Mouse (Mus musculus) embryo, embryonic 10.5 days (tissue): ENCODE data around the gene Msh2.
A peak's percentile ranks its signal among the peaks of the same experiment; 100 is the strongest.

Experiments used
- DNase-seq: peaks from one replicate; pipeline ENCODE4 v3.0.0-alpha.2; 2015; ENCODE audit warnings: low spot score

The Msh2 gene

DNA sequence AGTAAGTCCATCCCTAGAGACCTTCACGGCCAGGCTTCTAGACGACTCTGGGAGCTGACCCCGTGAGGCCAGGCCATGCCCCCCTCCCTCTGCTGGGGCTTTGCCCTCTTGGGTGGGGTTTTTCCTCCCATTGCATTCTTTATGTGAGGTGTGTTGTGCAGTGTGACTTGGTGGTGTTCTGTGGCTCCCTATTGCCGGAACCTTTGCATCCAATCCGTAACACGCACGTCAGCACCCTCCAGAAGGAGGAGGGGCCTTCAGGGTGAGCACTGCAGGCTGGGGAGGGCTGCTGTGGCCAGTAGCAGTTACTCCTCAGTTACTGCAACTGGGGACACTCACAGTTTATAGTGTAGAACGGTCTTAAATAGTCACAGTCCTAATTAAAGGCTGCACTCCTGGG, 28.0 kb downstream of the Msh2 start:
- DNase-seq, result no peak

DNA sequence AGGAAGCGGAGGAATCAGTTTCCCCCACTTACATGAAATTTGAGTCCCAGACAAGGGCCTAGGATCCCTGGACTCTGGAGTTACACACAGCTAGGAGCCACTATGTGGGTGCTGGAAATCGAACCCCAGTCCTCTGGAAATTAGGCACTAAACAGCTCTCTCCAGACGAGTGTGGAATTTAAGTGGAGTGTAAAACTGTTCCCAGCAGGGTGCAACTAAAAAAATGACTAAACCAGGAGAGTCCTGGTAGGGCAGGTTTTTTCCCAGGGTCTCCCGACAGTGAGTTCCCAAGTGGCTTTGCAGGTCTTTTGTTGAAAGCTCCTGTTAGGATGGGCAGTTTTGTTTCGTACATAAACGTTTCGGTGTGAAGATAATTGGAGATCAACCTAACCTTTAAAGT, 52.6 kb downstream of the Msh2 start:
- DNase-seq, result no peak

GRCm38 (mm10) chr17:87726489-87727356, 54.6 kb downstream of the Msh2 start:
- DNase-seq, result no peak

DNA sequence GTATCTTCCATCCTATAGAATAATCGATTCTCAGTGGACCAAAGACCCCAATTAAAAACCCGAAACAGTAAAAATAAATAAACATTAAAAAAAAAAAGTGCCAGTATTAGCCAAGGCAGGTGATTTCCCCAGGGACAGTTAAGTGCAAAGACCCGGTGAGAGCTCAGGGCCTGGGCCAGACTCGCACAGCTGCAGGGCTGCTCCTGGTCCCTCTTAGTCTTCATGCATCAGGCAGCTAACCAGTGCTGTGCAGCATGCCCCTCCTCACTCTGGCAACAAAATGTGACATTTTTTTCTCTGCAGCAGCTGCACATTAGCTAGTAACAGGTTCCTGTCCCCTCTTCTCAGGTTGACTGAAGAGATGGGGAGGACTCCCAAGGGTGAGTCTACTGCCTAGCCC, 59.8 kb downstream of the Msh2 start:
- DNase-seq, result no peak

GRCm38 (mm10) chr17:87734471-87734870, 62.3 kb downstream of the Msh2 start:
- DNase-seq, result no peak

GRCm38 (mm10) chr17:87737144-87737543, 65.0 kb downstream of the Msh2 start:
- peak; percentile 15 for DNase-seq

GRCm38 (mm10) chr17:87739835-87740234, 67.7 kb downstream of the Msh2 start:
- DNase-seq, result no peak

DNA sequence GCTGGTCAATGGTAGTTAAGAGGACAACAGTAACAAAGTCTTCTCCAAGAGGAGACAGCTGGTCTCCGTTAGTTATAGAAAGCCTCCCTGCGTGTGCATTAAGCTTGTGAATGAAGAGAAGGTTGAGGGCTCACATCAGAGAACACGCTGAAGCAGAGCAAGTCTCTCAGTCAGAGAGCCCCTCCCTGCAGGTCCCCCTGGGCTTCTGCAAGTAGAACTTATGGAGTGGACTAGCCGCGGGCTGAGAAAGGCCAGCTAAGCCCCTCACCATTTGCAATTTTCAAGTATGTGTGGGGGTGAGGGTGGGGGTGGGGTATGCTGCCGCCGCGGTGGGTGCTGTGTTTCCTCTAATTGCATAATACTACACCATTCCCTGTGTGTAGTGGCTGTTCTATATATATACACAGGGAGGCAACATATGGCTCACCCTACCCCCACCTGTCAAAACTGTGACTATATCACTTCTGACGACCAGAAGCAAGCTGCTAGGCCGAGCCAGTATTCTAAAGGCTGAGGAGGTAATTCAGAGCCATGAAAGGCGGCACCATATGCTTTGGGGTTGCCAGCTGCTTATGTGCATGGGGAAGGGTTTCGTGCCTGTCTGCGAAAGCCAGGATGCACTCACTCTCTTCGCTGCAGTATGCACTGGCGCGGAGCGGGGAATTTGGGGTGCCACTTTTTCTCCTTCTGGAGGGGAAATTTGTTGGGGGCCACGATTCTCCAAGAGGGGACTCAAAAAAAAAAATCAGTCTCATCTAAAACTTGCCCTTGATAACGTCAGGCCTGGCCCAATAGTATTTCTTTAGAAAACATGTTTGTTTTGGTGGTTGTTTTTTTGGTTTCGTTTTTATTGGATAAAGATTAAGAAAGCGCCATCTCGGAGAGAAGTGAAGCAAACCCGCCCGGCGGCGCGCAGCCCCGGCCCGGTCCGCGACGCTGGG, 73.1 kb downstream of the Msh2 start:
- peak; percentile 46 for DNase-seq

DNA sequence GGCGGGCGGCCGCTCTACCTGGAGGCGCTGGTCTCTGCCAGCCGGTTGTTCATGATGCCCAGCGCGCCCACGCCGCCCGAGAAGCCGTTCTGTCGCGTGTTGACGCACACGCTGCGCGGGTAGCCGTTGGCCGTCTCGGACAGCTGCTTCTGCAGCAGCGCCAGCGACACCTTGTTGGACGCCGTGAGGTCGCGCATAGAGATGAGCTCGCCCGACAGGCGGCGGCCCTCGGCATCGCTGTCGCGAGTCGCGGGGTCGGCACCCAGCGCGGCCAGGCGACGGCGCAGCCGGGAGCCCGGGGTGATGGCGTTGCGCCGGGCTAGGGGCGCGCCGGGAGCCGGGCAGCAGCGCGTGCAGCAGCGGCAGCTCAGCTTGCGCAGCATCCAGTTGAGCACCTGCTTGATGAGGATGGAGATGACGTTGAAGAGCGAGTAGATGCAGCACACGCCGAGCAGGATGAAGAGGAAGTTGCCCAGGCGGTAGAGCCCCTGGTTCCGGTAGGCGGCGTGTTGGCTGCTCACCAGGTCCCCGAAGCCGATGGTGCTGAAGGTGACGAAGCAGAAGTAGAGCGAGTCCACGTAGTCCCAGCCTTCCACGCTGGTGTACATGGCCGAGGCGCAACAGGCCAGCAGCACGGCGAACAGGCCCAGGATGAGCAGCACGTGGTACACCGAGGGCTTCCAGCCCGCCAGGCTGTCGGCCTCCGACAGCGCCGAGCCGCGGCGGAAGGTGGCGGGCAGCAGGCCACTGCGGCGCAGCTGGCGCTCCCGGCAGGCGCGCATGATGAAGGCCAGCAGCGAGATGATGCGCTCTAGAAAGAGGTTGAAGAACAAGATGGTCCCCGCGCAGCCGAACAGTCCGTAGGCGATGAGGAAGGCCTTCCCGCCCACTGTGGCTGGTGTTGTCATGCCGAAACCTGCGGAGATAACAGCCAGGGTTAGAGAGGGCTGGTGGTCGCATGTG, 74.1 kb downstream of the Msh2 start:
- peak; percentile 57 for DNase-seq

- DNase-seq, result no peak
Observed at GRCm38 (mm10) chr17:87760315-87760714, 88.2 kb downstream of the Msh2 start.

DNA sequence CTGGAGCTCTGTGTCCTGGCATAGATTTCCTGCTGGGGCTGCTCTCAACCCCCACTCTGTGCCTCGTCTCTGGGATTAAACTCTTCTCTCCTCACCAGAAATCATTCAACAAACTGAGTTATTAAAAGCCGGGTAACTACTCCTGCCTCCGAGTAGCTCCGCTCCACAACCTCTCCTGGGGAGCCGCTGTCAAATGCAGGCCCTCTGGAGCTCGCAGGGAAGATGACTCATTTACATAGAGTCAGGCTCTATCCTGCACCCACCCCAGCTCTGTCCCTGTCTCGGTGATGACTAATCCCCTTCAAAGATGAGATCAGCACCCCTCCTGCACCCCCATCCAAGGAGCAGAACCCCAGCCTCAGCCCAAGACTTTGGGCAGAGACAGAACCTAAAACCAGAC, 91.0 kb downstream of the Msh2 start:
- no peak for DNase-seq

- DNase-seq, result no peak
Observed at GRCm38 (mm10) chr17:87765031-87765430, 92.9 kb downstream of the Msh2 start.

DNA sequence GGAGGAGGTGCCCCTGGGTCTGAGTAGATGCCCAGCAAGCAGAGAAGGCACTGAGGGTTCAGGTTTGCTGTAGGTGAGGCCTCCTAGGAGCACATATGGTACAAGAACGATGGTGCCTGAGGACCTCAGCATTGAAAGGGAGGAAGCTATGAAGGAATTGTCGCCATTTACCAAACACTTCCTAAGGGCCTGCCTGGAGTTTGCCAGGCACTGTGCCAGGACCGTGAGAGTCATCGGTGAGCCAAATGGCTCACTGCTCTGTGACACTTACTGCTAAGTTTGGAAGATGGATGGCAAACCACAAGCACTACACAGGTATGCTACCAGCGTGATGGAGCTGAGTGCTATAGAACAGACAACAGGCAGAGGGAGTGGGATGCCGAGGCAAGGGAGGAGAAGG, 94.8 kb downstream of the Msh2 start:
- DNase-seq, result no peak

DNA sequence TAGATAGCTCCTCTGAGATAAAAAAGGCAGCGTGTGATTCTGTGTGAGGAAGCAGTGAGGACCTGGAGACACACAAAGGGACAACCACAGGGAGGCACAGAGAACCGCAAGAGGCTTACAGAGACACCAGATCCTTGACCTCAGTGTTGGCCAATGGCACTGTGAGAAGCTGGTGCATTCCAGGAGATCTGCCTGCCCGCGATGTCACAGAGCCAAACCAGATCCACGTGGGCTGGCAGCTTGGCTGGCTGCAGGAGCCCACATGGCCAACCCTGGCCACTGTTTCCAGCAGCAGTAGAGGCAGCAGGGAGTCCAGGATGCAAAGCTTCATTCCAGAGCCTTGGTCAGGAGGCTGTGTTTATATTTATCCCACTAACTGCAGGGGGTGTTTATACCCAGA, 98.6 kb downstream of the Msh2 start:
- DNase-seq, result no peak

DNA sequence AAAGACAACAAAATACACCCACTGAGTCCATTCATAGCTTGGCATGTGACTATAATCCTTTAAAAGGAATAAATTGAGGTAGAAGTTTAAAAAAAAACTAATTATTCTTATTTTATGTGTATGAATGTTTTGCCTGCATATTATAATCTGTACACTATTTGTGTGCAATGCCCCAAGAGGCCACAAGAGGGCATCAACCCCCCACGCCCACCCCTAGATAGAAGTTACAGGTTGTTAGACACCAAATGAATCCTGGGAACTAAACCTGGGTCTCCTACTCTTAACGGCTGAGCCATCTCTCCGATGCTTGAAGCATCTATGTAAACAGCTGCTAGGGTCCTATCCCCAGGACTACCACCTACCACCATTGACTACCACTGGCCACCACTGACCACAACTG, 101.0 kb downstream of the Msh2 start:
- peak; percentile 17 for DNase-seq
